Mouse (Mus musculus) heart, embryonic 14.5 days (tissue): ENCODE data around the gene Olfr907. TPM values are rescaled to one million over a fixed set of nuclear protein-coding genes. Genes with fewer than 3 reads are reported as not detected.

Source experiments
- ATAC-seq: fragments of 200-750 bp; cut with Nextera tagmentation; 2 replicates; pipeline ENCODE4 v1.8.0; 2017; ENCODE audit warnings: low read depth, moderate TSS enrichment; ENCODE audit not compliant: insufficient number of reproducible peaks, insufficient read depth, low FRiP score
- H3K27ac ChIP-seq, 2 experiments: fragments of 200-500 bp in 1 of 2; fragments of 300-500 bp in 1 of 2; sonication (generic) in 1 of 2; replicated peaks in 1 of 2; 2 replicates each; pipeline ENCODE4 v1.5.1; 2012 to 2014; ENCODE audit warnings: low read depth in 2 of 2, low read length in 2 of 2, control low read depth in 1 of 2, mild to moderate bottlenecking in 1 of 2, mixed read lengths in 1 of 2; ENCODE audit not compliant: control insufficient read depth in 1 of 2, insufficient read depth in 1 of 2
- H3K27me3 ChIP-seq: fragments of 300-500 bp; sonication (generic); 2 replicates; pipeline ENCODE4 v1.6.1; 2014; ENCODE audit warnings: mild to moderate bottlenecking, low read length, control low read depth; ENCODE audit not compliant: control insufficient read depth, insufficient read depth
- H3K36me3 ChIP-seq: fragments of 300-500 bp; sonication (generic); 2 replicates; pipeline ENCODE4 v1.6.1; 2014; ENCODE audit warnings: mild to moderate bottlenecking, control low read depth, low read length, mixed read lengths; ENCODE audit not compliant: control insufficient read depth, insufficient read depth
- H3K4me1 ChIP-seq, 2 experiments: fragments of 200-500 bp in 1 of 2; fragments of 300-500 bp in 1 of 2; sonication (generic) in 1 of 2; 2 replicates each; pipeline ENCODE4 v1.6.1; 2012 to 2014; ENCODE audit warnings: low read length in 2 of 2, control low read depth in 1 of 2, mixed read lengths in 1 of 2; ENCODE audit not compliant: control insufficient read depth in 2 of 2, insufficient read depth in 2 of 2
- H3K4me2 ChIP-seq: fragments of 300-500 bp; sonication (generic); 2 replicates; pipeline ENCODE4 v1.6.1; 2014; ENCODE audit warnings: mild to moderate bottlenecking, low read length
- H3K4me3 ChIP-seq, 2 experiments: fragments of 200-500 bp in 1 of 2; fragments of 300-500 bp in 1 of 2; sonication (generic) in 1 of 2; 2 replicates each; pipeline ENCODE4 v1.5.1; 2012 to 2014; ENCODE audit warnings: low read length in 2 of 2, mild to moderate bottlenecking in 2 of 2, control low read depth in 1 of 2, low read depth in 1 of 2, moderate library complexity in 1 of 2; ENCODE audit not compliant: control insufficient read depth in 1 of 2, insufficient read depth in 1 of 2
- H3K9ac ChIP-seq: fragments of 300-500 bp; sonication (generic); 2 replicates; pipeline ENCODE4 v1.6.1; 2014; ENCODE audit warnings: mild to moderate bottlenecking, low read length
- H3K9me3 ChIP-seq: fragments of 300-500 bp; sonication (generic); 2 replicates; pipeline ENCODE4 v1.6.1; 2016; ENCODE audit warnings: low read length, control low read depth; ENCODE audit not compliant: control insufficient read depth
- WGBS: fragments of 180-500 bp; shearing (Covaris S2); extraction: QIAGEN DNeasy Blood & Tissue Kit; methylation state at CpG from one replicate; pipeline ENCODE4 v1.1.7; 2014; 5-methylcytosine and 5-hydroxymethylcytosine counted together
- polyA plus RNA-seq: library from polyadenylated mRNA; unstranded; fragments of >200 nt; fragmentation: Nextera tagmentation; extraction: Ambion mirVana; gene quantifications from 2 replicates; pipeline ENCODE4 v1.2.1, GENCODE M21; 2014

Gene Olfr907
- not detected in 2 replicates for polyA plus RNA-seq

GRCm38 (mm10) chr9:38495501-38495900 lies at the start of gene Olfr907:
Olfr907 (plus strand) TSS chr9:38495801.
- WGBS: 74% methylated on average over 2 of the region's 2 CpGs

GRCm38 (mm10) chr9:38447352-38447751 lies 48.2 kb upstream of the Olfr907 start, which contains the start of gene Olfr902:
Olfr902 (plus strand) TSS chr9:38447652.
- no peaks in the 10 kb centered on the region for H3K27me3 ChIP-seq
- 81% methylated on average over 5 of the region's 5 CpGs for WGBS
- no peak for ATAC-seq
- H3K36me3 ChIP-seq: no peaks in the 10 kb centered on the region
- H3K9me3 ChIP-seq: no peaks in the 10 kb centered on the region
- H3K4me2 ChIP-seq: no peak within 1 kb of the TSS
- no peak within 1 kb of the TSS for H3K4me3 ChIP-seq
- H3K9ac ChIP-seq: no peak within 1 kb of the TSS
- H3K4me1 ChIP-seq: no peaks in the 10 kb centered on the region
- no peak within 1 kb of the TSS for H3K27ac ChIP-seq

More at GRCm38 (mm10) chr9:38495501-38495900, at the start of gene Olfr907:
- no peaks in the 10 kb centered on the region for H3K9me3 ChIP-seq
- no peaks in the 10 kb centered on the region for H3K27me3 ChIP-seq
- H3K9ac ChIP-seq: no peak within 1 kb of the TSS
- H3K4me1 ChIP-seq: no peaks in the 10 kb centered on the region
- H3K36me3 ChIP-seq: no peaks in the 10 kb centered on the region
- no peak for ATAC-seq
- no peak within 1 kb of the TSS for H3K4me3 ChIP-seq
- H3K4me2 ChIP-seq: no peak within 1 kb of the TSS
- no peak within 1 kb of the TSS for H3K27ac ChIP-seq

GRCm38 (mm10) chr9:38462844-38463243 lies 32.8 kb upstream of the Olfr907 start, which contains the start of gene Olfr904:
Olfr904 (plus strand) TSS chr9:38463144.
- H3K4me3 ChIP-seq: no peak within 1 kb of the TSS
- no peaks in the 10 kb centered on the region for H3K27me3 ChIP-seq
- no peak for ATAC-seq
- no peak within 1 kb of the TSS for H3K4me2 ChIP-seq
- no peaks in the 10 kb centered on the region for H3K9me3 ChIP-seq
- H3K27ac ChIP-seq: no peak within 1 kb of the TSS
- no peaks in the 10 kb centered on the region for H3K36me3 ChIP-seq
- H3K4me1 ChIP-seq: no peaks in the 10 kb centered on the region
- H3K9ac ChIP-seq: no peak within 1 kb of the TSS

GRCm38 (mm10) chr9:38470807-38471206 lies 24.8 kb upstream of the Olfr907 start, which contains the start of gene Olfr905:
Olfr905 (plus strand) TSS chr9:38471107.
- Histone ChIP-seq H3K4me3 (no peak within 1 kb of the TSS), H3K4me2 (no peak within 1 kb of the TSS), H3K4me1 (no peaks in the 10 kb centered on the region), H3K27me3 (no peaks in the 10 kb centered on the region), H3K36me3 (no peaks in the 10 kb centered on the region), H3K9ac (no peak within 1 kb of the TSS), H3K9me3 (no peaks in the 10 kb centered on the region), H3K27ac (no peak within 1 kb of the TSS)
- no peak for ATAC-seq

- no peak within 1 kb of the TSS for H3K4me2 ChIP-seq
- H3K9ac ChIP-seq: no peak within 1 kb of the TSS
- no peaks in the 10 kb centered on the region for H3K9me3 ChIP-seq
- WGBS: 67% methylated on average over 3 of the region's 3 CpGs
- no peak for ATAC-seq
- H3K27me3 ChIP-seq: no peaks in the 10 kb centered on the region
- no peaks in the 10 kb centered on the region for H3K4me1 ChIP-seq
- no peak within 1 kb of the TSS for H3K27ac ChIP-seq
- no peak within 1 kb of the TSS for H3K4me3 ChIP-seq
- H3K36me3 ChIP-seq: no peaks in the 10 kb centered on the region
Observed at GRCm38 (mm10) chr9:38486785-38487184, 8.8 kb upstream of the Olfr907 start, which contains the start of gene Olfr906. Olfr906 (plus strand) TSS chr9:38487085.

GRCm38 (mm10) chr9:38512353-38512752 lies 16.8 kb downstream of the Olfr907 start:
- Histone ChIP-seq H3K9ac (no peak overlapping the region), H3K4me1 (no peaks in the 10 kb centered on the region), H3K27me3 (no peaks in the 10 kb centered on the region), H3K4me3 (no peak overlapping the region), H3K4me2 (no peak overlapping the region), H3K27ac (no peak overlapping the region), H3K9me3 (no peaks in the 10 kb centered on the region), H3K36me3 (no peaks in the 10 kb centered on the region)
- WGBS: 48% methylated on average over 2 of the region's 2 CpGs
- no peak for ATAC-seq

- Histone ChIP-seq H3K9me3 (no peaks in the 10 kb centered on the region), H3K27me3 (no peaks in the 10 kb centered on the region), H3K4me3 (no peak within 1 kb of the TSS), H3K4me1 (no peaks in the 10 kb centered on the region), H3K4me2 (no peak within 1 kb of the TSS), H3K27ac (no peak within 1 kb of the TSS), H3K9ac (no peak within 1 kb of the TSS), H3K36me3 (no peaks in the 10 kb centered on the region)
- WGBS: 46% methylated on average over 1 of the region's 1 CpGs
- no peak for ATAC-seq
Observed at GRCm38 (mm10) chr9:38521280-38521679, 25.7 kb downstream of the Olfr907 start, which contains the start of gene Olfr911-ps1. Olfr911-ps1 (plus strand) TSS chr9:38521580.

- H3K36me3 ChIP-seq: no peaks in the 10 kb centered on the region
- no peak within 1 kb of the TSS for H3K9ac ChIP-seq
- peaks cover 2% of the 10 kb centered on the region; the same call in 1 of the 2 replicates for H3K9me3 ChIP-seq
- ATAC-seq: no peak
- no peak within 1 kb of the TSS for H3K27ac ChIP-seq
- no peak within 1 kb of the TSS for H3K4me2 ChIP-seq
- no peak within 1 kb of the TSS for H3K4me3 ChIP-seq
- H3K27me3 ChIP-seq: no peaks in the 10 kb centered on the region
- 84% methylated on average over 2 of the region's 2 CpGs for WGBS
- no peaks in the 10 kb centered on the region for H3K4me1 ChIP-seq
Observed at GRCm38 (mm10) chr9:38537549-38537948, 41.9 kb downstream of the Olfr907 start, which contains the start of gene Olfr910. Olfr910 (plus strand) TSS chr9:38537849.
